Mouse (Mus musculus) lung, embryonic 16.5 days (tissue): ENCODE measurements around the gene Rbfox2. TPM values are rescaled to one million over a fixed set of nuclear protein-coding genes. Genes with fewer than 3 reads are reported as not detected.
A peak's percentile ranks its signal among the peaks of the same experiment; 100 is the strongest.

ENCODE experiments used
- ATAC-seq: fragments of 200-750 bp; cut with Nextera tagmentation; 2 replicates; pipeline ENCODE4 v1.8.0; 2017; ENCODE audit warnings: low read depth, mild to moderate bottlenecking, moderate library complexity
- H3K27ac ChIP-seq: fragments of 300-500 bp; sonication (generic); 2 replicates; pipeline ENCODE4 v1.5.1; 2014; ENCODE audit warnings: mild to moderate bottlenecking, control low read depth, low read length
- H3K27me3 ChIP-seq: fragments of 300-500 bp; sonication (generic); 2 replicates; pipeline ENCODE4 v1.6.1; 2014; ENCODE audit warnings: low read depth, low read length, mixed read lengths; ENCODE audit not compliant: control insufficient read depth, insufficient read depth
- H3K36me3 ChIP-seq: fragments of 300-500 bp; sonication (generic); 2 replicates; pipeline ENCODE4 v1.6.1; 2014; ENCODE audit warnings: low read length; ENCODE audit not compliant: control insufficient read depth, insufficient read depth
- H3K4me1 ChIP-seq: fragments of 300-500 bp; sonication (generic); replicated peaks from 2 replicates; pipeline ENCODE4 v1.6.1; 2014; ENCODE audit warnings: low read length, mixed read lengths; ENCODE audit not compliant: control insufficient read depth, insufficient read depth
- H3K4me2 ChIP-seq: fragments of 300-500 bp; sonication (generic); 2 replicates; pipeline ENCODE4 v1.6.1; 2014; ENCODE audit warnings: low read depth, low read length, control low read depth
- H3K4me3 ChIP-seq: fragments of 300-500 bp; sonication (generic); 2 replicates; pipeline ENCODE4 v1.5.1; 2014; ENCODE audit warnings: mild to moderate bottlenecking, low read length, control low read depth
- H3K9ac ChIP-seq: fragments of 300-500 bp; sonication (generic); 2 replicates; pipeline ENCODE4 v1.6.1; 2014; ENCODE audit warnings: low read length, control low read depth
- H3K9me3 ChIP-seq: fragments of 300-500 bp; sonication (generic); 2 replicates; pipeline ENCODE4 v1.6.1; 2016; ENCODE audit warnings: low read length; ENCODE audit not compliant: control insufficient read depth
- WGBS: fragments of 180-500 bp; shearing (Covaris S2); extraction: QIAGEN DNeasy Blood & Tissue Kit; methylation state at CpG from one replicate; pipeline ENCODE4 v1.1.7; 2014; 5-methylcytosine and 5-hydroxymethylcytosine counted together
- polyA plus RNA-seq: library from polyadenylated mRNA; unstranded; fragments of >200 nt; fragmentation: Nextera tagmentation; extraction: Ambion mirVana; gene quantifications from 2 replicates; pipeline ENCODE4 v1.2.1, GENCODE M21; 2015

Gene Rbfox2
- polyA plus RNA-seq, 1 experiment from 2014 or later = 41.9 TPM

- Histone ChIP-seq H3K4me1 (peaks cover 20% of the 10 kb centered on the region), H3K9me3 (no peaks in the 10 kb centered on the region), H3K27me3 (no peaks in the 10 kb centered on the region), H3K36me3 (no peaks in the 10 kb centered on the region), H3K4me2 (no peak overlapping the region; the same call in 1 of the 2 replicates), H3K9ac (no peak overlapping the region), H3K4me3 (no peak overlapping the region), H3K27ac (peak overlapping the region; percentile 47; the same call in 1 of the 2 replicates)
- no peak for ATAC-seq
- WGBS = 30% methylated on average over 7 of the region's 7 CpGs
Measured at GRCm38 (mm10) chr15:77236055-77236567, 70.7 kb downstream of the Rbfox2 start.

- no peak overlapping the region for H3K9ac ChIP-seq
- H3K4me1 ChIP-seq = peaks cover 20% of the 10 kb centered on the region
- no peak for ATAC-seq
- whole genome bisulfite sequencing = 87% methylated on average over 4 of the region's 4 CpGs
- H3K27ac ChIP-seq = 0 out of 2 replicates have a peak overlapping the region, but pooled peaks have one; percentile 7
- no peaks in the 10 kb centered on the region for H3K36me3 ChIP-seq
- H3K4me3 ChIP-seq = no peak overlapping the region
- no peaks in the 10 kb centered on the region for H3K9me3 ChIP-seq
- H3K27me3 ChIP-seq = no peaks in the 10 kb centered on the region
- no peak overlapping the region for H3K4me2 ChIP-seq
Measured at GRCm38 (mm10) chr15:77235551-77235950, 71.3 kb downstream of the Rbfox2 start.

GRCm38 (mm10) chr15:77234296-77234695 is 72.5 kb downstream of the Rbfox2 start:
- no peaks in the 10 kb centered on the region for H3K36me3 ChIP-seq
- H3K9me3 ChIP-seq = no peaks in the 10 kb centered on the region
- ATAC-seq = no peak
- no peak overlapping the region for H3K9ac ChIP-seq
- WGBS = 49% methylated on average over 4 of the region's 4 CpGs
- no peak overlapping the region for H3K4me2 ChIP-seq
- H3K27me3 ChIP-seq = no peaks in the 10 kb centered on the region
- peaks cover 20% of the 10 kb centered on the region for H3K4me1 ChIP-seq
- H3K27ac ChIP-seq = no peak overlapping the region
- H3K4me3 ChIP-seq = no peak overlapping the region

- Histone ChIP-seq H3K4me2 (no peak overlapping the region), H3K27me3 (no peaks in the 10 kb centered on the region), H3K4me3 (no peak overlapping the region), H3K9ac (no peak overlapping the region), H3K36me3 (no peaks in the 10 kb centered on the region), H3K9me3 (no peaks in the 10 kb centered on the region), H3K27ac (no peak overlapping the region), H3K4me1 (peaks cover 9% of the 10 kb centered on the region; the same call in 1 of the 2 replicates)
- ATAC-seq = no peak
- 60% methylated on average over 3 of the region's 3 CpGs for WGBS
Measured at GRCm38 (mm10) chr15:77230144-77230543, 76.7 kb downstream of the Rbfox2 start.

GRCm38 (mm10) chr15:77226831-77227354 is 79.9 kb downstream of the Rbfox2 start:
- H3K4me2 ChIP-seq = no peak overlapping the region
- H3K36me3 ChIP-seq = no peaks in the 10 kb centered on the region
- ATAC-seq = no peak
- no peaks in the 10 kb centered on the region for H3K27me3 ChIP-seq
- H3K27ac ChIP-seq = no peak overlapping the region
- H3K4me1 ChIP-seq = no peaks in the 10 kb centered on the region
- H3K4me3 ChIP-seq = no peak overlapping the region
- no peaks in the 10 kb centered on the region for H3K9me3 ChIP-seq
- 45% methylated on average over 7 of the region's 7 CpGs for WGBS
- no peak overlapping the region for H3K9ac ChIP-seq

GRCm38 (mm10) chr15:77225858-77226257 is 80.9 kb downstream of the Rbfox2 start:
- no peak overlapping the region for H3K9ac ChIP-seq
- no peaks in the 10 kb centered on the region for H3K36me3 ChIP-seq
- no peak for ATAC-seq
- H3K4me2 ChIP-seq = no peak overlapping the region
- H3K27ac ChIP-seq = no peak overlapping the region
- no peaks in the 10 kb centered on the region for H3K27me3 ChIP-seq
- H3K9me3 ChIP-seq = no peaks in the 10 kb centered on the region
- 49% methylated on average over 4 of the region's 4 CpGs for WGBS
- no peaks in the 10 kb centered on the region for H3K4me1 ChIP-seq
- H3K4me3 ChIP-seq = no peak overlapping the region

GRCm38 (mm10) chr15:77225274-77225673 is 81.5 kb downstream of the Rbfox2 start:
- Histone ChIP-seq H3K9ac (no peak overlapping the region), H3K9me3 (no peaks in the 10 kb centered on the region), H3K27ac (no peak overlapping the region), H3K36me3 (no peaks in the 10 kb centered on the region), H3K4me2 (no peak overlapping the region), H3K27me3 (no peaks in the 10 kb centered on the region), H3K4me3 (no peak overlapping the region), H3K4me1 (peaks cover 2% of the 10 kb centered on the region)
- no peak for ATAC-seq

- Histone ChIP-seq H3K27me3 (no peaks in the 10 kb centered on the region), H3K4me1 (peaks cover 17% of the 10 kb centered on the region), H3K4me2 (no peak overlapping the region), H3K4me3 (no peak overlapping the region), H3K9ac (no peak overlapping the region), H3K36me3 (no peaks in the 10 kb centered on the region), H3K9me3 (no peaks in the 10 kb centered on the region), H3K27ac (no peak overlapping the region)
- ATAC-seq = no peak
- 66% methylated on average over 4 of the region's 4 CpGs for WGBS
Measured at GRCm38 (mm10) chr15:77220833-77221232, 86.0 kb downstream of the Rbfox2 start.

- Histone ChIP-seq H3K27me3 (no peaks in the 10 kb centered on the region), H3K36me3 (no peaks in the 10 kb centered on the region), H3K4me3 (no peak overlapping the region), H3K9me3 (no peaks in the 10 kb centered on the region), H3K9ac (no peak overlapping the region), H3K4me2 (no peak overlapping the region), H3K27ac (0 out of 2 replicates have a peak overlapping the region, but pooled peaks have one; percentile 4), H3K4me1 (peaks cover 24% of the 10 kb centered on the region)
- peak; percentile 71 for ATAC-seq
Measured at GRCm38 (mm10) chr15:77220137-77220536, 86.7 kb downstream of the Rbfox2 start.

- WGBS = 59% methylated on average over 1 of the region's 1 CpGs
- no peak overlapping the region for H3K9ac ChIP-seq
- no peak overlapping the region for H3K4me2 ChIP-seq
- peaks cover 28% of the 10 kb centered on the region for H3K4me1 ChIP-seq
- H3K27ac ChIP-seq = no peak overlapping the region
- no peak for ATAC-seq
- H3K4me3 ChIP-seq = no peak overlapping the region
- no peaks in the 10 kb centered on the region for H3K9me3 ChIP-seq
- H3K36me3 ChIP-seq = no peaks in the 10 kb centered on the region
- no peaks in the 10 kb centered on the region for H3K27me3 ChIP-seq
Measured at GRCm38 (mm10) chr15:77219571-77219970, 87.2 kb downstream of the Rbfox2 start.
